Mouse (Mus musculus) erythroblast, embryonic 14.5 days (primary cell): Measurements from ENCODE around the gene Cdc37l1.

Source experiments
- GATA1 ChIP-seq: IDR thresholded peaks from 2 replicates; pipeline ENCODE4 v1.6.1; 2012; ENCODE audit warnings: low read length, inconsistent platforms, mixed read lengths
- TAL1 ChIP-seq: IDR thresholded peaks from 3 replicates; pipeline ENCODE4 v1.6.1; 2012; ENCODE audit warnings: low read length, inconsistent platforms, mixed read lengths

- TF ChIP-seq GATA1 (no peak), TAL1 (no peak)
These were observed 25.6 kb upstream of the Cdc37l1 start for GRCm38 (mm10) chr19:28964552-28964903.
